Comparison of ENCODE assay signal across 10 mouse cellular contexts in the genomic region with DNA sequence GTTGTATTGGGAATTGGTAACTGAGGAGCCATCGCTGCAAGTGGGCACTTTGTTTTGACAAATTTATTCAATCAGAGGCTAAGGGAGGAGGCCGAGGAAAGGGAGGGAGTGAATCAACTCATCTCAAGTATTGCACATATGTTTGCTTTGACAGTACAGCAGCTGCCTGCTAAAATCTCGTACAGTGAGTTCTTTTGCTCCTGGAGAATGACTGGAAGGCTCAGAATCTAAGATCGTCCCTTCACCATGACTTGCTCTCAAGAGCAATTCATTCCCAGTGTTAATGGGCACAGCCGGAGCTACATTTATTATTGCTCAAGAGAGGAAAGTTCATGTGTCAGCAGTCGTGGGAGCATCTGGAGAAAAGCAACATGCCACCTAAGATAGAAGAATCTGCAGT.
DNase-seq lines count a peak whose midpoint lies in the region; ATAC-seq and TF ChIP-seq lines count a peak whose summit lies in the region.
"Had no signal": no experiment of that assay in that cellular context is flagged by ENCODE, and none has a peak within 500 bp of the region (broad histone marks: within the 10 kb centered on the region; RNA-seq: fewer than 3 reads in every experiment).

No protein-coding gene starts in this region.

- H3K27me3 ChIP-seq in lung, embryonic 14.5 days (ENCODE audit: insufficient read depth, low read length), result no peaks in the 10 kb centered on the region
- H3K27me3 ChIP-seq in hindbrain, postnatal 0 days (ENCODE audit: insufficient read depth, low read length), result no peaks in the 10 kb centered on the region
- H3K27me3 ChIP-seq in limb, embryonic 13.5 days, result no peaks in the 10 kb centered on the region
- H3K27me3 ChIP-seq: stomach, embryonic 15.5 days had no signal

- no peak overlapping the region for H3K27ac ChIP-seq in lung, embryonic 14.5 days (ENCODE audit: low read depth)
- no peak overlapping the region for H3K27ac ChIP-seq in hindbrain, postnatal 0 days
- H3K27ac ChIP-seq in limb, embryonic 13.5 days, result no peak overlapping the region
- H3K27ac ChIP-seq: stomach, embryonic 15.5 days had no signal

- no peak overlapping the region for H3K4me2 ChIP-seq in lung, embryonic 14.5 days
- H3K4me2 ChIP-seq in hindbrain, postnatal 0 days (ENCODE audit: low read depth, low read length), result peak overlapping the region; percentile 48
- H3K4me2 ChIP-seq in limb, embryonic 13.5 days (replicated peaks), result peak overlapping the region; percentile 54
- H3K4me2 ChIP-seq: stomach, embryonic 15.5 days had no signal

- no peak for TF ChIP-seq CTCF in lung, embryonic 14.5 days (IDR thresholded peaks at IDR 0.05; ENCODE audit: low read depth)
- no peak for TF ChIP-seq CTCF in lung, adult 2 months (IDR thresholded peaks at IDR 0.05; ENCODE audit: insufficient read depth, low read length)
- no peak for TF ChIP-seq CTCF in hindbrain, postnatal 0 days (IDR thresholded peaks at IDR 0.05; ENCODE audit: low read depth)

- no peaks in the 10 kb centered on the region for H3K9me3 ChIP-seq in lung, embryonic 14.5 days (ENCODE audit: low read depth, low read length)
- H3K9me3 ChIP-seq in hindbrain, postnatal 0 days (ENCODE audit: low read length), result no peaks in the 10 kb centered on the region
- no peaks in the 10 kb centered on the region for H3K9me3 ChIP-seq in limb, embryonic 13.5 days
- H3K9me3 ChIP-seq: stomach, embryonic 15.5 days had no signal

- whole genome bisulfite sequencing in lung, embryonic 14.5 days, result 27% methylated on average over 6 of the region's 6 CpGs
- WGBS in lung, adult 2 months, result 39% methylated on average over 6 of the region's 6 CpGs
- 26% methylated on average over 6 of the region's 6 CpGs for WGBS in hindbrain, postnatal 0 days
- 13% methylated on average over 6 of the region's 6 CpGs for WGBS in limb, embryonic 13.5 days

- DNase-seq in lung, embryonic 14.5 days, result peak; percentile 2
- no peak for DNase-seq in lung, adult 2 months
- DNase-seq in hindbrain, postnatal 0 days (ENCODE audit: low spot score), result peak; percentile 21
- DNase-seq in right cerebral cortex, postnatal 36 days (ENCODE audit: low spot score in 2 of 2), result peak; percentile 9 to 16
- no peak for DNase-seq in adrenal gland, postnatal 4 days (ENCODE audit: low spot score in 2 of 2)
- DNase-seq in urinary bladder, postnatal 4 days (ENCODE audit: low spot score in 2 of 2), result no peak
- DNase-seq in cerebellum, adult 8-10 months, result no peak

- ATAC-seq in lung, embryonic 14.5 days (ENCODE audit: insufficient read depth), result no peak
- no peak for ATAC-seq in hindbrain, postnatal 0 days
- ATAC-seq in limb, embryonic 13.5 days (ENCODE audit: low FRiP score, low read depth), result no peak
- ATAC-seq: activated CD4-positive, CD25-positive, alpha-beta regulatory T cell, adult 4 months had no signal

- H3K4me3 ChIP-seq in lung, embryonic 14.5 days (ENCODE audit: low read depth, low read length), result no peak overlapping the region
- no peak overlapping the region for H3K4me3 ChIP-seq in lung, adult 2 months (replicated peaks; ENCODE audit: extremely low read depth, low read depth, low read length)
- H3K4me3 ChIP-seq in hindbrain, postnatal 0 days (ENCODE audit: low read length), result peak overlapping the region; percentile 6
- H3K4me3 ChIP-seq in limb, embryonic 13.5 days, result peak overlapping the region; percentile 24; the same call in 1 of the 2 replicates
- H3K4me3 ChIP-seq: stomach, embryonic 15.5 days had no signal

- no peak overlapping the region for H3K9ac ChIP-seq in lung, embryonic 14.5 days
- no peak overlapping the region for H3K9ac ChIP-seq in hindbrain, postnatal 0 days (replicated peaks; ENCODE audit: low read length)
- H3K9ac ChIP-seq in limb, embryonic 13.5 days, result no peak overlapping the region
- H3K9ac ChIP-seq: stomach, embryonic 15.5 days had no signal

- no peaks in the 10 kb centered on the region for H3K4me1 ChIP-seq in lung, embryonic 14.5 days (ENCODE audit: insufficient read depth)
- H3K4me1 ChIP-seq in lung, adult 2 months (ENCODE audit: control insufficient read depth, insufficient read depth, low read length), result no peaks in the 10 kb centered on the region
- H3K4me1 ChIP-seq in hindbrain, postnatal 0 days (ENCODE audit: insufficient read depth, low read length), result no peaks in the 10 kb centered on the region
- H3K4me1 ChIP-seq in limb, embryonic 13.5 days, result no peaks in the 10 kb centered on the region
- H3K4me1 ChIP-seq: stomach, embryonic 15.5 days had no signal

- no peak for TF ChIP-seq POLR2A in lung, adult 2 months (IDR thresholded peaks at IDR 0.05; ENCODE audit: borderline replicate concordance, extremely low read depth, low read depth, low read length)

- no peaks in the 10 kb centered on the region for H3K36me3 ChIP-seq in lung, embryonic 14.5 days (ENCODE audit: insufficient read depth)
- H3K36me3 ChIP-seq in hindbrain, postnatal 0 days (ENCODE audit: insufficient read depth, low read length), result no peaks in the 10 kb centered on the region
- H3K36me3 ChIP-seq in limb, embryonic 13.5 days, result no peaks in the 10 kb centered on the region
- H3K36me3 ChIP-seq: stomach, embryonic 15.5 days had no signal

Comparison
In these comparisons a context has a peak if more than half of its experiments do, and no peak if none do; other contexts are left out.
1. DNase-seq: peak in lung, embryonic 14.5 days (single experiment), hindbrain, postnatal 0 days (single experiment) and right cerebral cortex, postnatal 36 days (2 of 2); none in lung, adult 2 months (single experiment), adrenal gland, postnatal 4 days (0 of 2), urinary bladder, postnatal 4 days (0 of 2) and cerebellum, adult 8-10 months (single experiment).
2. H3K4me3 ChIP-seq: peak in hindbrain, postnatal 0 days (single experiment) and limb, embryonic 13.5 days (single experiment); none in lung, embryonic 14.5 days (single experiment) and lung, adult 2 months (single experiment).